Mouse (Mus musculus) liver, adult 10 weeks (tissue): ENCODE measurements around the gene Gm10490. TPM values are rescaled to one million over a fixed set of nuclear protein-coding genes. Genes with fewer than 3 reads are reported as not detected.

Experiments used
- polyA plus RNA-seq: library from polyadenylated mRNA; stranded (reverse); fragments of 350-450 nt; fragmentation: Illumina TruSeq; extraction: RNeasy Lipid Tissue Mini Kit (QIAGEN cat#74804); gene quantifications from one replicate; pipeline ENCODE4 v1.2.3, GENCODE M21; 2014; ENCODE audit warnings: low read depth, low replicate concordance

Gene Gm10490
- polyA plus RNA-seq, result not detected

GRCm38 (mm10) chrX:7909242-7909641 lies at the start of gene Gm10490:
Gene Gm10490 (plus strand): TSS chrX:7909542.

DNA sequence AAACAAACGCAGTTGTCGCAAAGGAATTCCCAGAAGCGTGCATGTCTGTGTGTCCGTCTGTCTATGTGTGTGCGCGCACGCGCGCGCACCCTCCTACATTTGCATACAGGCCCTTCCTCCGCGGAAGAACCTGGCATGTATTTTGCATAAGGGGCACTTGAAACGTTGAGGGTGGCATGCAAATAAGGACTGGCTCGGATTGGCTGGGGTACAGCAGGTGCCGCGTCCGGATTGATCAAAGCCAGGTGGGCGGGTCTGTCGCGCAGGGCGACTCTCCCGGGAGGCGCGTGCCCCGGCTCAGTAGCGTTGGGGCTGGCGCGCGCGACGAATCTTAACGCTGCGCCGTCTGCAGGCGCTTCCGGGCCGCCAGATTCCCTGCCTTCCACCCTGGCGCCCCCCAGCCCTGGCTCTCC lies 31.3 kb upstream of the Gm10490 start, which contains the start of gene Pim2:
Gene Pim2, plus strand, starts transcription at position 256 of the 413 bp plus-strand sequence.

GRCm38 (mm10) chrX:7883841-7884567 lies 25.3 kb upstream of the Gm10490 start, which contains the start of gene Slc35a2:
Gene Slc35a2 (plus strand): TSS chrX:7884028.

DNA sequence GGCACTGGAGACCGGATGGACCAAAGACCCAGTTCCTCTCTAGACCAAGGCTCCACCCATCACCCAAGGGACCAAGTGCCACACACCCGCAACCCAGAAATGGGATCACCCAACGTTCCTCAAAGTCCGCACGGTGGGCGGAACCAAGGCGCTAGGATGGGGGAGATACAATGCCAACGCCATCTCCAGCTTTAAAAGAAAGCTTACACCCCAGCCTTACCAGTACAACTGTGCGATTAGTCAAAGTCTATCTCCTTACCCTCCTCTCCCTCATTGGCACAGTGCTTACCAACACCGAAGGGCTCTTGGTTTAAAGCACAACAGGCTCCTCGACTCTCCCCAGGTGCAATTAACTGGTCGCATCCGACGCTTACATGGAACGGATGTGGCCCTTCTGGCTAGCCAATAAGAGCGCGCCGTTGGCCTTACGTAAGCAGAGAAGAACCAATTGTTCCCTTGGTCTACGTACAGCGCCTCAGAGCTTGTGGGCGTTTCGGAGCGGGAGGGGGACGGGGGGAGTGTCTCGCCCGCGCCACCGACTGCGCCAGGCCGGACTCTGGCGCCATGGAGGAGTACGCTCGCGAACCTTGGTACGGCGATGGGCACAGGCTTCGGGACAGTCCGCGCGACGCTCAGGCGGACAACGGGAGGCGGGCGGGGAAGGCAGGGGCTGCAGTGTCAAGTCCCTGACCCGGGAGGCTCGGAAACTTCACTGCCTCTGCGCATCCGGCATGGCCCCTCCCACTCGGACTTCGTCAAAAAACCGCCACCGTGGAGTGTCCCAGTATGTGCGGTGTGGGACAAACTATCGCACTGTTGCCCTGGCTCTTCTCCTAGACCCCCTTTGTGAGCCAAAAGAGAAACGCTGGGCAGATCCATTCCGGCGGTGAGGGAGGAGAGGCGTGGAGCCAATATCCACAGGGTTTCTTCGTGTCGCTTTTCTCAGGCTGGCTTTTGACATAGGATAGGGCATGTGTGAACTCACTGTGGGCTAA lies 10.2 kb upstream of the Gm10490 start, which contains the start of the genes Pqbp1 and Timm17b:
Gene Pqbp1, minus strand, starts transcription at position 390 of the 995 bp plus-strand sequence.
Gene Timm17b, plus strand, starts transcription at position 478 of the 995 bp plus-strand sequence.

DNA sequence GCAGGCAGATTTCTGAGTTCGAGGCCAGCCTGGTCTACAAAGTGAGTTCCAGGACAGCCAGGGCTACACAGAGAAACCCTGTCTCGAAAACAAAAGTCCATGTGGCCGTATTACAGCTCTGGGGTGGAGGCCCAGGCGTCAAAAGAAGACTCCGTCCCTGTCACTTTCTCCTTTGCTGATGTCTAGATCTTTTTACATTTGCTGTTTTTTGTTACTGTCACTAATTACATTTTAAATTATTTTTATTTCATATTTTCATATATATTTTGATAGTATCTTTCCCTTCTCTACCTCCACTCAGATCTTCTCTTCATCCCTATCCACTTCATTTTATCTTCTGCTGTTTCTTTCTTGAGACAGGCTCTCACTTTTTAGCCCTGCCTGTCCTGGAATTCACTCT lies 1.6 kb upstream of the Gm10490 start, which contains the start of gene Gm10491:
Gene Gm10491, minus strand, starts transcription at position 101 of the 400 bp plus-strand sequence.

DNA sequence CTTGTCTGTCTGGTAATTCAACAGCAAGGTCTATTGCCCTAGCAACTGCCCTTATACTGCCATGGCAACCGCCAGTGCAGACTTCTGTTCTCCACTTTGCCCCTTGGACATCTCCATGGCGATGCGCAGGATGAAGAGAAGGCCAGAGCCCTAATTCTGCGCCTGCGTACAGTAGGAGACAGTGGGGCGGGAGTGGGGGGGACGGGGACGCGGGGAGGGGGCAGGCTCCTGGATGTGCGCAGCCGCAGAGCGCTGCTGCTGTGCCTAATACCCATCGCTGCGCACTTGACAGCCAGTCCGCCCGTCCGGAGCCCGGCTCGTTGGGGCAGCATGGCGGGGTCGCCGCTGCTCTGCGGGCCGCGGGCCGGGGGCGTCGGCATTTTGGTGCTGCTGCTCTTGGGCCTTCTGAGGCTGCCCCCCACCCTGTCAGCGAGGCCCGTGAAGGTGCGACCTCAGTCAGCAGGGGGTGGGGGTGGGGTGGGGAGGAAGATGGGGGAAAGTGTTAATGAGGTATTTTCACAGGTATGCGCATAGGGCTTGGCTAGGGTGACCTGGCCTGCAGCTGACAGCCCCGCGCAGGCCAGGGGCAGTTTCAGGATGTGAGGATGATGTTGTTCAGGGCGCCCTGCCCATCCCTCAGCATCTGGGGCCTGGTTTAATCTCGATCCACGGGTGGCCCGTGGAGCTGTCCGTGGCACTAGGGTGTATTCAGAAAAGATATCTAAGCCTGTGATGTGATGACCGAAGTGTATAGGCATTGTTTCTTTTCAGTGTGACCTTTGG lies 10.4 kb downstream of the Gm10490 start, which contains the start of gene Pcsk1n:
Gene Pcsk1n, plus strand, starts transcription at position 222 of the 783 bp plus-strand sequence.

GRCm38 (mm10) chrX:7928270-7928790 lies 19.0 kb downstream of the Gm10490 start, which contains the start of gene Eras:
Gene Eras (minus strand): TSS chrX:7928607.

DNA sequence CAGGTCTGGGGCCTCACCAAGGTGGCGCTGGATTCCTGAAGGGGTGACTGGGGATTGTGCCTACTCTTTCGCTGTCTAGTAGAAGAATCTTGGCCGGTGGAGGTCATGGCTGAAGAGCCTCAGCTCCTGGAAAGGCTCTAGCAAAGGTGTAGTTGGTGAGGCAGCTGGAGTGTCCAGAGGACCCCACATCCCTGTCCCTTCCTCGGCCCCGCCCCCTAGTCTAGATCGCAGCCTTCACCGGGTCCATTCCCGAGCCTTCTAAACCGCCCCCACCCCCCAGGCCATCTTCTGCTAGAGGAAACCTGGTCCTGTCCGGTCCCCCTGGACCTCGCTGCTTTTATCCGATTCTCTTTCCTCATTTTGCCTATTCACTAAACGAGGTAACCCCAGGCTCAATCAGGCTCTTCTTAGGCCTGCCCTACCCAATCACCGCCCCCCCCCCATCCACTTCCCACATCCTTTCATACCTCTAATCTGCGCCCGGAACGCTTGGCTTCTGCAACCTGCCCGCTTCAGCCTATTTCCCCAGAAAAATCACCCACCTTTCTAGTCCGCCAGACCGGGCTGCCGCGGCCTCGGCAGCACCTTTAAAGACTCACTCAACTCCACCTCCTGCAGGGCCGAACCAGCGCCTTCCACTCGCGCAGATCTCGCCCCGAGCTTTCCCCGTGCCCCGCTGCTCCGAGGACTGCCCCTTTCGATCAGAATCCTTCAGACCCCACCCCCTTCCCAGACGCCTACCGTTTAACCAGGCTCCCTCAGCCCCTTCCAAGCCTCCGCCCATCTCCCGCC lies 38.0 kb downstream of the Gm10490 start, which contains the start of gene Hdac6:
Gene Hdac6, minus strand, starts transcription at position 782 of the 792 bp plus-strand sequence.

Other genes with a start within 250 kb of the Gm10490 start
- 1.5 TPM for gene Plp2, start 238.2 kb upstream of the Gm10490 start, polyA plus RNA-seq
- 4.8 TPM for gene Magix, start 228.3 kb upstream of the Gm10490 start, polyA plus RNA-seq
- 18.2 TPM for gene Gpkow, start 212.4 kb upstream of the Gm10490 start, polyA plus RNA-seq
- gene Wdr45, start 195.2 kb upstream of the Gm10490 start, polyA plus RNA-seq, result 12.3 TPM
- not detected for gene Gm45208, start 187.3 kb upstream of the Gm10490 start, polyA plus RNA-seq
- gene Praf2, start 181.1 kb upstream of the Gm10490 start, polyA plus RNA-seq, result 2.0 TPM
- gene Ccdc120, start 158.6 kb upstream of the Gm10490 start, polyA plus RNA-seq, result 0.26 TPM
- 4.8 TPM for gene Tfe3, start 147.0 kb upstream of the Gm10490 start, polyA plus RNA-seq
- gene Gripap1, start 119.8 kb upstream of the Gm10490 start, polyA plus RNA-seq, result 16.7 TPM
- not detected for gene Kcnd1, start 87.3 kb upstream of the Gm10490 start, polyA plus RNA-seq
- gene Otud5, start 68.2 kb upstream of the Gm10490 start, polyA plus RNA-seq, result 24.3 TPM
- gene Pim2, start 31.3 kb upstream of the Gm10490 start, polyA plus RNA-seq, result 2.3 TPM
- gene Slc35a2, start 25.5 kb upstream of the Gm10490 start, polyA plus RNA-seq, result 3.7 TPM
- gene Pqbp1, start 10.3 kb upstream of the Gm10490 start, polyA plus RNA-seq, result 13.4 TPM
- gene Timm17b, start 10.2 kb upstream of the Gm10490 start, polyA plus RNA-seq, result 4.2 TPM
- gene Gm10491, start 1.7 kb upstream of the Gm10490 start, polyA plus RNA-seq, result not detected
- gene Pcsk1n, start 10.3 kb downstream of the Gm10490 start, polyA plus RNA-seq, result not detected
- gene Eras, start 19.1 kb downstream of the Gm10490 start, polyA plus RNA-seq, result not detected
- 2.6 TPM for gene Hdac6, start 38.3 kb downstream of the Gm10490 start, polyA plus RNA-seq
- not detected for gene Gata1, start 68.5 kb downstream of the Gm10490 start, polyA plus RNA-seq
- 0.93 TPM for gene Glod5, start 109.0 kb downstream of the Gm10490 start, polyA plus RNA-seq
- 3.0 TPM for gene Suv39h1, start 165.2 kb downstream of the Gm10490 start, polyA plus RNA-seq
- gene Was, start 181.0 kb downstream of the Gm10490 start, polyA plus RNA-seq, result 0.48 TPM
- gene Wdr13, start 223.3 kb downstream of the Gm10490 start, polyA plus RNA-seq, result 17.7 TPM
- gene Rbm3, start 236.3 kb downstream of the Gm10490 start, polyA plus RNA-seq, result 91.4 TPM